Mouse (Mus musculus) heart, adult 18-20 months (tissue): ENCODE measurements around the gene Btbd35f13. TPM values are rescaled to one million over a fixed set of nuclear protein-coding genes. Genes with fewer than 3 reads are reported as not detected.
"Not testable (repeated sequence)": the region's sequence is repeated elsewhere in the genome, so short reads cannot be mapped to it uniquely, and the experiment has no call there.

ENCODE experiments used
- DNase-seq, 2 experiments: peaks; one replicate each; pipeline ENCODE4 v3.0.0; 2021 to 2022; ENCODE audit warnings: mixed read lengths in 1 of 2
- long read RNA-seq, 2 experiments: library from polyadenylated mRNA; stranded (forward); transcript quantifications; one replicate each; pipeline ENCODE4 v2.0.0; 2021
- total RNA-seq, 2 experiments: library from RNA; stranded (reverse); gene quantifications; 2 replicates each; pipeline ENCODE4 v1.2.3; 2021

Gene Btbd35f13
- not detected for total RNA-seq
- long read RNA-seq, experiment 1, result 0 reads
- long read RNA-seq, experiment 2, result 0 reads

GRCm38 (mm10) chrX:33656872-33657271, at the start of gene Btbd35f13:
Gene Btbd35f13 (plus strand): TSS chrX:33657172.
- not testable (repeated sequence) for DNase-seq

- not testable (repeated sequence) for DNase-seq
Measured at GRCm38 (mm10) chrX:33702249-33702648, 45.3 kb downstream of the Btbd35f13 start, which contains the start of gene Btbd35f14. Gene Btbd35f14 (minus strand): TSS chrX:33702349.

Other genes with a start within 250 kb of the Btbd35f13 start
- gene Btbd35f15, start 79.9 kb upstream of the Btbd35f13 start, total RNA-seq, result not detected
- gene Btbd35f14, start 45.2 kb downstream of the Btbd35f13 start, total RNA-seq, result not detected